Mouse (Mus musculus): ENCODE results near the gene Synm. TPM values are rescaled to one million over a fixed set of nuclear protein-coding genes. Genes with fewer than 3 reads are reported as not detected.

Synm gene
- polyA plus RNA-seq, 1 experiment, result 1.3 TPM

GRCm38 (mm10) chr7:67722163-67722562 lies 37.4 kb downstream of the Synm start:
- Histone ChIP-seq H3K27ac (ENCODE audit: control insufficient read depth, insufficient read depth, low read depth, low read length, poor library complexity) (no peak overlapping the region), H3K4me1 (ENCODE audit: control insufficient read depth, insufficient read depth, low read length) (no peaks in the 10 kb centered on the region), H3K4me3 (replicated peaks; ENCODE audit: control insufficient read depth, low read depth, low read length) (no peak overlapping the region)
- 74% methylated on average over 2 of the region's 2 CpGs for WGBS
- TF ChIP-seq CTCF (IDR thresholded peaks at IDR 0.05; ENCODE audit: control insufficient read depth, insufficient read depth, low read length), result no peak
- TF ChIP-seq POLR2A (IDR thresholded peaks at IDR 0.05; ENCODE audit: borderline replicate concordance, control insufficient read depth, low read depth, low read length), result no peak

- 84% methylated on average over 8 of the region's 8 CpGs for WGBS
- no peaks in the 10 kb centered on the region for H3K4me1 ChIP-seq (ENCODE audit: control insufficient read depth, insufficient read depth, low read length)
- TF ChIP-seq POLR2A (IDR thresholded peaks at IDR 0.05; ENCODE audit: borderline replicate concordance, control insufficient read depth, low read depth, low read length) (no peak), CTCF (IDR thresholded peaks at IDR 0.05; ENCODE audit: control insufficient read depth, insufficient read depth, low read length) (no peak)
- no peak overlapping the region for H3K27ac ChIP-seq (ENCODE audit: control insufficient read depth, insufficient read depth, low read depth, low read length, poor library complexity)
- no peak overlapping the region for H3K4me3 ChIP-seq (replicated peaks; ENCODE audit: control insufficient read depth, low read depth, low read length)
Measured at GRCm38 (mm10) chr7:67718804-67719203, 40.7 kb downstream of the Synm start.

- H3K27ac ChIP-seq (ENCODE audit: control insufficient read depth, insufficient read depth, low read depth, low read length, poor library complexity), result no peak overlapping the region
- H3K4me3 ChIP-seq (replicated peaks; ENCODE audit: control insufficient read depth, low read depth, low read length), result no peak overlapping the region
- TF ChIP-seq CTCF (IDR thresholded peaks at IDR 0.05; ENCODE audit: control insufficient read depth, insufficient read depth, low read length), result no peak
- 81% methylated on average over 3 of the region's 3 CpGs for WGBS
- H3K4me1 ChIP-seq (ENCODE audit: control insufficient read depth, insufficient read depth, low read length), result no peaks in the 10 kb centered on the region
Measured at GRCm38 (mm10) chr7:67717520-67717919, 42.0 kb downstream of the Synm start.

GRCm38 (mm10) chr7:67716925-67717324 lies 42.6 kb downstream of the Synm start:
- WGBS, result 45% methylated on average over 10 of the region's 10 CpGs
- Histone ChIP-seq H3K4me3 (replicated peaks; ENCODE audit: control insufficient read depth, low read depth, low read length) (no peak overlapping the region), H3K27ac (ENCODE audit: control insufficient read depth, insufficient read depth, low read depth, low read length, poor library complexity) (no peak overlapping the region), H3K4me1 (ENCODE audit: control insufficient read depth, insufficient read depth, low read length) (no peaks in the 10 kb centered on the region)
- no peak for TF ChIP-seq POLR2A (IDR thresholded peaks at IDR 0.05; ENCODE audit: borderline replicate concordance, control insufficient read depth, low read depth, low read length)
- no peak for TF ChIP-seq CTCF (IDR thresholded peaks at IDR 0.05; ENCODE audit: control insufficient read depth, insufficient read depth, low read length)

- no peak for TF ChIP-seq POLR2A (IDR thresholded peaks at IDR 0.05; ENCODE audit: borderline replicate concordance, control insufficient read depth, low read depth, low read length)
- TF ChIP-seq CTCF (IDR thresholded peaks at IDR 0.05; ENCODE audit: control insufficient read depth, insufficient read depth, low read length), result no peak
- H3K4me3 ChIP-seq (replicated peaks; ENCODE audit: control insufficient read depth, low read depth, low read length), result no peak overlapping the region
- no peak overlapping the region for H3K27ac ChIP-seq (ENCODE audit: control insufficient read depth, insufficient read depth, low read depth, low read length, poor library complexity)
- H3K4me1 ChIP-seq (ENCODE audit: control insufficient read depth, insufficient read depth, low read length), result no peaks in the 10 kb centered on the region
- WGBS, result 76% methylated on average over 11 of the region's 11 CpGs
Measured at GRCm38 (mm10) chr7:67716213-67716878, 43.2 kb downstream of the Synm start.

- H3K27ac ChIP-seq (ENCODE audit: control insufficient read depth, insufficient read depth, low read depth, low read length, poor library complexity), result no peak overlapping the region
- H3K4me1 ChIP-seq (ENCODE audit: control insufficient read depth, insufficient read depth, low read length), result no peaks in the 10 kb centered on the region
- WGBS, result 70% methylated on average over 7 of the region's 7 CpGs
- H3K4me3 ChIP-seq (replicated peaks; ENCODE audit: control insufficient read depth, low read depth, low read length), result no peak overlapping the region
- TF ChIP-seq CTCF (IDR thresholded peaks at IDR 0.05; ENCODE audit: control insufficient read depth, insufficient read depth, low read length) (no peak), POLR2A (IDR thresholded peaks at IDR 0.05; ENCODE audit: borderline replicate concordance, control insufficient read depth, low read depth, low read length) (no peak)
Measured at GRCm38 (mm10) chr7:67715176-67715575, 44.4 kb downstream of the Synm start.

GRCm38 (mm10) chr7:67713820-67714510 lies 45.6 kb downstream of the Synm start:
- no peaks in the 10 kb centered on the region for H3K4me1 ChIP-seq (ENCODE audit: control insufficient read depth, insufficient read depth, low read length)
- no peak overlapping the region for H3K4me3 ChIP-seq (replicated peaks; ENCODE audit: control insufficient read depth, low read depth, low read length)
- WGBS, result 92% methylated on average over 19 of the region's 19 CpGs
- H3K27ac ChIP-seq (ENCODE audit: control insufficient read depth, insufficient read depth, low read depth, low read length, poor library complexity), result no peak overlapping the region
- TF ChIP-seq CTCF (IDR thresholded peaks at IDR 0.05; ENCODE audit: control insufficient read depth, insufficient read depth, low read length) (no peak), POLR2A (IDR thresholded peaks at IDR 0.05; ENCODE audit: borderline replicate concordance, control insufficient read depth, low read depth, low read length) (no peak)

- 70% methylated on average over 7 of the region's 7 CpGs for WGBS
- no peak for TF ChIP-seq CTCF (IDR thresholded peaks at IDR 0.05; ENCODE audit: control insufficient read depth, insufficient read depth, low read length)
- no peak for TF ChIP-seq POLR2A (IDR thresholded peaks at IDR 0.05; ENCODE audit: borderline replicate concordance, control insufficient read depth, low read depth, low read length)
- Histone ChIP-seq H3K4me1 (ENCODE audit: control insufficient read depth, insufficient read depth, low read length) (no peaks in the 10 kb centered on the region), H3K4me3 (replicated peaks; ENCODE audit: control insufficient read depth, low read depth, low read length) (no peak overlapping the region), H3K27ac (ENCODE audit: control insufficient read depth, insufficient read depth, low read depth, low read length, poor library complexity) (no peak overlapping the region)
Measured at GRCm38 (mm10) chr7:67710216-67710615, 49.3 kb downstream of the Synm start.
